Mouse (Mus musculus) heart, postnatal 14 days (tissue): Measurements from ENCODE around the gene Palm. TPM values are rescaled to one million over a fixed set of nuclear protein-coding genes. Genes with fewer than 3 reads are reported as not detected.

ENCODE experiments used
- DNase-seq, 2 experiments: peaks; one replicate each; pipeline ENCODE4 v3.0.0; 2021 to 2022
- intact Hi-C: fragments of 180-260 bp; cut with DNase I; formaldehyde crosslinking; loops from one replicate; pipeline ENCODE4 v1.15.1; 2025
- microRNA-seq, 2 experiments: library from miRNA; unstranded; fragments of <30 nt; microRNA quantifications; one replicate each; pipeline ENCODE4 v1.2.0; 2021 to 2022
- total RNA-seq, 2 experiments: library from RNA; stranded (reverse); gene quantifications; 2 replicates each; pipeline ENCODE4 v1.2.3; 2021

Gene Palm
- total RNA-seq, 2 experiments from 2014 or later, result 71.8 to 86.5 TPM

- DNase-seq, result no peak
- intact Hi-C loops, result no loop called here
These were observed 69.6 kb downstream of the Palm start for GRCm38 (mm10) chr10:79862925-79863324.

- DNase-seq, result no peak
These were observed 71.2 kb downstream of the Palm start for GRCm38 (mm10) chr10:79864351-79865188.

GRCm38 (mm10) chr10:79865189-79865601, 71.8 kb downstream of the Palm start:
- intact Hi-C loops, result no loop called here
- no peak for DNase-seq

More at GRCm38 (mm10) chr10:79864351-79865188, 71.2 kb downstream of the Palm start:
- intact Hi-C loops, result no loop called here

GRCm38 (mm10) chr10:79865801-79866295, 72.5 kb downstream of the Palm start:
- DNase-seq, result no peak
- intact Hi-C loops, result no loop called here

- DNase-seq, result no peak
- intact Hi-C loops, result no loop called here
These were observed 73.2 kb downstream of the Palm start for GRCm38 (mm10) chr10:79866601-79867000.

Small RNAs within 50 kb of the gene (microRNA-seq; reads per million reads assigned to microRNA genes)
- gene Mir6910, result 0 reads per million in 2 experiments

Other genes starting within 250 kb of the Palm start
- 10 to 100 TPM in 1 of 2 experiments, 1 to 10 TPM in 1; 9.2 to 12.4 TPM for gene Mier2, start 238.4 kb upstream of the Palm start, total RNA-seq
- not detected for gene Theg, start 206.2 kb upstream of the Palm start, total RNA-seq
- gene C2cd4c, start 179.5 kb upstream of the Palm start, total RNA-seq, result not detected
- 1 to 10 TPM; 3.5 to 4.0 TPM for gene Shc2, start 155.7 kb upstream of the Palm start, total RNA-seq
- not detected for gene Odf3l2, start 147.8 kb upstream of the Palm start, total RNA-seq
- under 1 TPM in 1 of 2 experiments, not detected in 1; 0.37 TPM for gene Madcam1, start 129.0 kb upstream of the Palm start, total RNA-seq
- gene Tpgs1, start 124.2 kb upstream of the Palm start, total RNA-seq, result 10 to 100 TPM; 21.7 to 23.0 TPM
- 100 to 1,000 TPM; 158 to 159 TPM for gene Cdc34, start 111.4 kb upstream of the Palm start, total RNA-seq
- gene Gzmm, start 104.6 kb upstream of the Palm start, total RNA-seq, result 1 to 10 TPM; 4.5 to 5.4 TPM
- gene Bsg, start 89.1 kb upstream of the Palm start, total RNA-seq, result 1,000 to 10,000 TPM; 1,285 to 1,330 TPM
- 10 to 100 TPM; 35.7 to 38.7 TPM for gene Hcn2, start 76.9 kb upstream of the Palm start, total RNA-seq
- 10 to 100 TPM; 45.3 to 46.8 TPM for gene Polrmt, start 47.0 kb upstream of the Palm start, total RNA-seq
- gene Fgf22, start 38.5 kb upstream of the Palm start, total RNA-seq, result not detected
- gene Rnf126, start 26.6 kb upstream of the Palm start, total RNA-seq, result 10 to 100 TPM; 25.9 to 26.7 TPM
- gene Fstl3, start 16.3 kb upstream of the Palm start, total RNA-seq, result 1 to 10 TPM; 2.8 to 3.4 TPM
- under 1 TPM in 1 of 2 experiments, not detected in 1; 0.51 TPM for gene Prss57, start 2.6 kb upstream of the Palm start, total RNA-seq
- under 1 TPM; 0.26 to 0.54 TPM for gene Misp, start 27.4 kb downstream of the Palm start, total RNA-seq
- gene Ptbp1, start 60.9 kb downstream of the Palm start, total RNA-seq, result 10 to 100 TPM; 82.2 TPM
- gene Prtn3, start 80.9 kb downstream of the Palm start, total RNA-seq, result under 1 TPM in 1 of 2 experiments, not detected in 1; 0.29 TPM
- gene Plppr3, start 81.1 kb downstream of the Palm start, total RNA-seq, result under 1 TPM; 0.20 to 0.29 TPM
- gene Elane, start 92.7 kb downstream of the Palm start, total RNA-seq, result not detected
- 10 to 100 TPM; 14.2 to 77.3 TPM for gene Cfd, start 97.3 kb downstream of the Palm start, total RNA-seq
- 10 to 100 TPM; 48.3 to 51.5 TPM for gene Med16, start 115.4 kb downstream of the Palm start, total RNA-seq
- gene Gm26602, start 117.3 kb downstream of the Palm start, total RNA-seq, result not detected
- under 1 TPM; 0.41 to 0.43 TPM for gene Kiss1r, start 123.4 kb downstream of the Palm start, total RNA-seq
- gene R3hdm4, start 127.6 kb downstream of the Palm start, total RNA-seq, result 10 to 100 TPM; 81.8 to 93.4 TPM
- gene Arid3a, start 133.5 kb downstream of the Palm start, total RNA-seq, result 1 to 10 TPM; 2.2 to 2.6 TPM
- 10 to 100 TPM; 21.7 to 24.0 TPM for gene Wdr18, start 166.6 kb downstream of the Palm start, total RNA-seq
- gene Grin3b, start 177.1 kb downstream of the Palm start, total RNA-seq, result under 1 TPM; 0.10 to 0.19 TPM
- gene Tmem259, start 190.8 kb downstream of the Palm start, total RNA-seq, result 100 to 1,000 TPM; 124 to 125 TPM
- 10 to 100 TPM; 36.2 to 45.9 TPM for gene Cnn2, start 195.0 kb downstream of the Palm start, total RNA-seq
- gene Abca7, start 202.9 kb downstream of the Palm start, total RNA-seq, result 1 to 10 TPM; 7.0 to 8.5 TPM
- 10 to 100 TPM in 1 of 2 experiments, 1 to 10 TPM in 1; 4.9 to 11.3 TPM for gene Arhgap45, start 223.1 kb downstream of the Palm start, total RNA-seq
- 10 to 100 TPM; 68.6 to 73.5 TPM for gene Polr2e, start 246.2 kb downstream of the Palm start, total RNA-seq